Mouse (Mus musculus): ENCODE measurements around the gene 2210408I21Rik.

DNA sequence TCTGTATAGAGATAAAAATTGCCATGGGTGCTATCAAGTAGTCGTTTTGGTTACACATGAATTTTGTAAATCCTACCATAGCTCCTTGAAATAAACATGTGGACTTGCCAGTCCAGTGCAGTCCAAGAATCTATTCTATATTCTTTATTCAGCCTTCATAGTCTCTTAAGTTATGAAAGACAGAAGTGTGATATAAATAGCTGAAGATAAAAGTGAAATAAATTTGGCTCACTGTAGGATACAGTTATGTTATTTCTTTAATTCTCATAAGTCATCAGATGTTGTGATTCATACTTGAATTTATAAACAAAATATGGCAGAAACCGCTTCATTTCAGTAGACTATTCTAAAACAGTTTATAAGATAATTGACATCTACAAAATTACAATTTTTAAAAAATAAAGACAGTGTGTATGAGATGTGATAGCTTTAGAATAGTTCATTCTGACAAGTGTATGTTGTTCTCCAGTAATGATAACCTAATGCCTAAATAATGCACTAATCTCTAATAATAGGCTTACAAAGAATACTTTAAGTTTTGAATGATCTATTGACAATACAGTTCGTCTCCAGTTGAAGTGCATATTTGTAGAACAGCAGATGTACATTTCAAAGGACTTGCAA is 127.5 kb downstream of the 2210408I21Rik start:
- TF ChIP-seq CHD2 (IDR thresholded peaks at IDR 0.05; ENCODE audit: low read depth, low read length) (no peak), ZNF384 (IDR thresholded peaks at IDR 0.05; ENCODE audit: low read depth, low read length) (no peak), HCFC1 (IDR thresholded peaks at IDR 0.05; ENCODE audit: borderline replicate concordance, insufficient read depth, low read length) (no peak)
